Mouse (Mus musculus) forebrain, embryonic 15.5 days (tissue): ENCODE results near the gene Snap91. TPM values are rescaled to one million over a fixed set of nuclear protein-coding genes. Genes with fewer than 3 reads are reported as not detected.

ENCODE experiments used
- ATAC-seq: fragments of 200-750 bp; cut with Nextera tagmentation; replicated peaks from 2 replicates; pipeline ENCODE4 v1.8.0; 2017; ENCODE audit warnings: mild to moderate bottlenecking, moderate TSS enrichment, moderate library complexity
- H3K27ac ChIP-seq: fragments of 300-500 bp; sonication (generic); replicated peaks from 2 replicates; pipeline ENCODE4 v1.5.1; 2015; ENCODE audit warnings: mild to moderate bottlenecking, inconsistent platforms
- H3K27me3 ChIP-seq: fragments of 300-500 bp; sonication (generic); 2 replicates; pipeline ENCODE4 v1.6.1; 2015; ENCODE audit warnings: inconsistent platforms
- H3K36me3 ChIP-seq: fragments of 300-500 bp; sonication (generic); 2 replicates; pipeline ENCODE4 v1.6.1; 2015; ENCODE audit warnings: mild to moderate bottlenecking, inconsistent platforms
- H3K4me1 ChIP-seq: fragments of 300-500 bp; sonication (generic); 2 replicates; pipeline ENCODE4 v1.6.1; 2015; ENCODE audit warnings: inconsistent platforms
- H3K4me2 ChIP-seq: fragments of 300-500 bp; sonication (generic); replicated peaks from 2 replicates; pipeline ENCODE4 v1.6.1; 2015; ENCODE audit warnings: mild to moderate bottlenecking, inconsistent platforms
- H3K4me3 ChIP-seq: fragments of 300-500 bp; sonication (generic); 2 replicates; pipeline ENCODE4 v1.5.1; 2015; ENCODE audit warnings: mild to moderate bottlenecking, inconsistent platforms
- H3K9ac ChIP-seq: fragments of 300-500 bp; sonication (generic); replicated peaks from 2 replicates; pipeline ENCODE4 v1.6.1; 2015; ENCODE audit warnings: mild to moderate bottlenecking, inconsistent platforms
- H3K9me3 ChIP-seq: fragments of 300-500 bp; sonication (generic); 2 replicates; pipeline ENCODE4 v1.6.1; 2016; ENCODE audit warnings: inconsistent platforms
- WGBS: fragments of 180-500 bp; shearing (Covaris S2); methylation state at CpG from one replicate; pipeline ENCODE4 v1.1.7; 2015; ENCODE audit warnings: mixed read lengths; 5-methylcytosine and 5-hydroxymethylcytosine counted together
- polyA plus RNA-seq: library from polyadenylated mRNA; unstranded; fragments of >200 nt; fragmentation: Nextera tagmentation; extraction: Ambion mirVana; gene quantifications from 2 replicates; pipeline ENCODE4 v1.2.1, GENCODE M21; 2015

Snap91 gene
- polyA plus RNA-seq, 1 experiment from 2014 or later = 98.4 TPM

- no peaks in the 10 kb centered on the region for H3K27me3 ChIP-seq
- H3K4me1 ChIP-seq = peaks cover 3% of the 10 kb centered on the region
- no peak for ATAC-seq
- no peaks in the 10 kb centered on the region for H3K9me3 ChIP-seq
- H3K4me3 ChIP-seq = no peak overlapping the region
- no peak overlapping the region for H3K4me2 ChIP-seq
- H3K36me3 ChIP-seq = no peaks in the 10 kb centered on the region
- H3K27ac ChIP-seq = no peak overlapping the region
- WGBS = 91% methylated on average over 1 of the region's 1 CpGs
- H3K9ac ChIP-seq = no peak overlapping the region
Measured at GRCm38 (mm10) chr9:86738067-86738466, 142.4 kb downstream of the Snap91 start.

- no peaks in the 10 kb centered on the region for H3K9me3 ChIP-seq
- WGBS = 96% methylated on average over 4 of the region's 4 CpGs
- ATAC-seq = no peak
- no peak overlapping the region for H3K27ac ChIP-seq
- H3K4me2 ChIP-seq = no peak overlapping the region
- no peak overlapping the region for H3K4me3 ChIP-seq
- no peaks in the 10 kb centered on the region for H3K27me3 ChIP-seq
- no peaks in the 10 kb centered on the region for H3K4me1 ChIP-seq
- no peaks in the 10 kb centered on the region for H3K36me3 ChIP-seq
- no peak overlapping the region for H3K9ac ChIP-seq
Measured at GRCm38 (mm10) chr9:86736991-86737390, 143.5 kb downstream of the Snap91 start.

GRCm38 (mm10) chr9:86734795-86735194 lies 145.7 kb downstream of the Snap91 start:
- Histone ChIP-seq H3K36me3 (no peaks in the 10 kb centered on the region), H3K9ac (no peak overlapping the region), H3K27ac (no peak overlapping the region), H3K27me3 (no peaks in the 10 kb centered on the region), H3K4me2 (no peak overlapping the region), H3K9me3 (no peaks in the 10 kb centered on the region), H3K4me1 (no peaks in the 10 kb centered on the region), H3K4me3 (no peak overlapping the region)
- 83% methylated on average over 9 of the region's 9 CpGs for WGBS
- ATAC-seq = no peak

DNA sequence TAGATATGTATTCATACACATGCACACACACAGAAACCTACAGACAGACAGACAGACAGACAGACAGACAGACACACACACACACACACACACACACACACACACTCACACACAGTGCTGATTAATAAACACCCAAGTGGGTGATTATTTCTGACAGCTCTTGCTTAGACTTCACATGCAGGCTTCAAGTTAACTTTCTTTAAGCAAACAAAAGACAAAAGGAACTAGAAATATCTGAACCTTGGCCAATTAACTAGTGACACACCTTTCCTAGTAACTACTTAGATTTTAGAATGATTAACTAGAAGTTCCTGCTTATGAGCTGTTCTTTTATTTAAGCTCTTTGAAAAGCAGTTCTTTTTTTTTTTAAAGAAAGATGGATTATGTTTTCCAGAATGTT lies 146.1 kb downstream of the Snap91 start:
- H3K36me3 ChIP-seq = no peaks in the 10 kb centered on the region
- no peak overlapping the region for H3K4me2 ChIP-seq
- H3K27ac ChIP-seq = no peak overlapping the region
- no peak overlapping the region for H3K9ac ChIP-seq
- no peaks in the 10 kb centered on the region for H3K27me3 ChIP-seq
- no peak overlapping the region for H3K4me3 ChIP-seq
- H3K9me3 ChIP-seq = no peaks in the 10 kb centered on the region
- no peak for ATAC-seq
- H3K4me1 ChIP-seq = no peaks in the 10 kb centered on the region

DNA sequence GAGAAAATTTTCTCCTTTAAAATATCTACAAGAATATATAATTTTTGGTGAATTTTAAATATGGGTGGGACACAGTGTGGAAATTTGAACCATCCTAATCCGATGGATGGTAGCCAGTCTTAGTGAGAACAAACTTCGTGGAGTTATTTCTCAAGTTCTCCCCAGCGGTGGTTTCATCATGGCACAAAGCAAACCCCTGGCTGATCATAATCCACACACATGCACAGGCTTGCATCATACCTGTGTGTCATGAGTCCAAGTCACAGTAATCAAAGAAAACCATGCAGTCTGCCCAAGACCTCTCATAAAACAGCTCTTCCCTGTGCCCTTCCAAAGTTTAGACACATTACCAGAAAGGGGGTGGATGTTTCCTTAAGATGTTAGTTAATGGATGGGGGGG lies 150.6 kb downstream of the Snap91 start:
- Histone ChIP-seq H3K4me1 (peaks cover 11% of the 10 kb centered on the region), H3K4me3 (no peak overlapping the region), H3K36me3 (no peaks in the 10 kb centered on the region), H3K27ac (no peak overlapping the region), H3K9ac (no peak overlapping the region), H3K4me2 (no peak overlapping the region), H3K9me3 (no peaks in the 10 kb centered on the region), H3K27me3 (no peaks in the 10 kb centered on the region)
- WGBS = 92% methylated on average over 3 of the region's 3 CpGs
- ATAC-seq = no peak

- Histone ChIP-seq H3K4me1 (peaks cover 11% of the 10 kb centered on the region), H3K4me3 (no peak overlapping the region), H3K27me3 (no peaks in the 10 kb centered on the region), H3K9ac (no peak overlapping the region), H3K4me2 (no peak overlapping the region), H3K9me3 (no peaks in the 10 kb centered on the region), H3K27ac (no peak overlapping the region), H3K36me3 (no peaks in the 10 kb centered on the region)
- 59% methylated on average over 1 of the region's 1 CpGs for WGBS
- no peak for ATAC-seq
Measured at GRCm38 (mm10) chr9:86729084-86729483, 151.4 kb downstream of the Snap91 start.

GRCm38 (mm10) chr9:86728214-86728814 lies 152.1 kb downstream of the Snap91 start:
- no peak overlapping the region for H3K4me3 ChIP-seq
- WGBS = 63% methylated on average over 10 of the region's 10 CpGs
- H3K4me2 ChIP-seq = no peak overlapping the region
- no peaks in the 10 kb centered on the region for H3K36me3 ChIP-seq
- H3K9me3 ChIP-seq = no peaks in the 10 kb centered on the region
- H3K4me1 ChIP-seq = peaks cover 11% of the 10 kb centered on the region
- ATAC-seq = no peak
- H3K27me3 ChIP-seq = no peaks in the 10 kb centered on the region
- H3K27ac ChIP-seq = no peak overlapping the region
- no peak overlapping the region for H3K9ac ChIP-seq

GRCm38 (mm10) chr9:86726381-86726720 lies 154.1 kb downstream of the Snap91 start:
- Histone ChIP-seq H3K27me3 (no peaks in the 10 kb centered on the region), H3K9me3 (no peaks in the 10 kb centered on the region), H3K4me1 (peaks cover 11% of the 10 kb centered on the region), H3K4me2 (no peak overlapping the region), H3K36me3 (no peaks in the 10 kb centered on the region), H3K9ac (no peak overlapping the region), H3K4me3 (no peak overlapping the region), H3K27ac (peak overlapping the region; percentile 73)
- ATAC-seq = peak; percentile 63
- 61% methylated on average over 5 of the region's 5 CpGs for WGBS

GRCm38 (mm10) chr9:86725604-86726380 lies 154.7 kb downstream of the Snap91 start:
- Histone ChIP-seq H3K4me2 (no peak overlapping the region; the same call in 1 of the 2 replicates), H3K9ac (no peak overlapping the region), H3K4me1 (peaks cover 11% of the 10 kb centered on the region), H3K36me3 (no peaks in the 10 kb centered on the region), H3K27ac (peak overlapping the region; percentile 73), H3K4me3 (no peak overlapping the region), H3K27me3 (no peaks in the 10 kb centered on the region), H3K9me3 (no peaks in the 10 kb centered on the region)
- 10% methylated on average over 7 of the region's 7 CpGs for WGBS
- ATAC-seq = peak; percentile 91

DNA sequence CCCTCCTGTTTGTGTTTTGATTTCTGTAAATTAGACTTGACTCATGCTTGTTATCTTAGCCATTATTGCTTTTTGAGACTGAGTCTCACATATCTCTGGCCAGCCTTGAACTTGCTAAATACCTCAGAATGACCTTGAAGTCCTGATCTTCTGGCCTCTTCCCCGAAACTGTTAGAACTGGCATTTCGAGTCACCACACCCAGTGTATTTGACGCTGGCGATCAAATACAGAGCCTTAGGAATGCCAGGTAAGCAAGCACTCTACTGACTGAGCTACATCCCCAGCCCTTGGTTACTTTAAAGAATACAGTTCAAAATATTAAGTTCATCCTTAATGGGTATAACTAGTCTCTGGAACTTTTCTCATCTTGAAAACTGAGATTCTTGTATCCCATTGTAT lies 155.4 kb downstream of the Snap91 start:
- H3K9ac ChIP-seq = no peak overlapping the region
- H3K4me1 ChIP-seq = peaks cover 11% of the 10 kb centered on the region
- no peak for ATAC-seq
- H3K27me3 ChIP-seq = no peaks in the 10 kb centered on the region
- H3K9me3 ChIP-seq = no peaks in the 10 kb centered on the region
- 92% methylated on average over 4 of the region's 4 CpGs for WGBS
- peak overlapping the region; percentile 73 for H3K27ac ChIP-seq
- no peak overlapping the region for H3K4me3 ChIP-seq
- H3K4me2 ChIP-seq = no peak overlapping the region
- H3K36me3 ChIP-seq = no peaks in the 10 kb centered on the region

GRCm38 (mm10) chr9:86720794-86721193 lies 159.7 kb downstream of the Snap91 start:
- ATAC-seq = no peak
- Histone ChIP-seq H3K4me3 (no peak overlapping the region), H3K4me2 (no peak overlapping the region), H3K27me3 (no peaks in the 10 kb centered on the region), H3K9ac (no peak overlapping the region), H3K9me3 (no peaks in the 10 kb centered on the region), H3K36me3 (no peaks in the 10 kb centered on the region), H3K4me1 (peaks cover 4% of the 10 kb centered on the region), H3K27ac (no peak overlapping the region)
- WGBS = 81% methylated on average over 2 of the region's 2 CpGs

DNA sequence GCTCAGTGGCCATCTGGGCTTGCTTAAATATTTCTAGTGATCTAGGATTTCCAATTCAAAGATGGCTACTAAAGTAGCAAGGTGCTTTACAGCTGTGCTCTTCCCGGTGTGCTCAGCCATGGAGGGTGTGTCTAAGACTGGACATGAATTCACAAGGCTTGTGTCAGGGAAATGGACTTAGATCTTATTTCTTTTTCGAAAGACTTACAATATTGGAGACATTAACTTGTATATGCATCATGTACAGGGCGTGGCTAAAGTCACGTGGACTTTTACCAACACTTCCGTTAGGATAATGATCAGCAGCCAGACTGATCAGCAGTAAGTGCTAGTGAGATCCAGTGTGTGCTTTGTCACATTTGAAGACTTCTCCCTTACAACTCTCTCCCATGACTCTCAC lies 160.2 kb downstream of the Snap91 start:
- H3K27me3 ChIP-seq = no peaks in the 10 kb centered on the region
- H3K36me3 ChIP-seq = no peaks in the 10 kb centered on the region
- H3K4me1 ChIP-seq = no peaks in the 10 kb centered on the region
- no peak overlapping the region for H3K4me2 ChIP-seq
- H3K27ac ChIP-seq = no peak overlapping the region
- no peaks in the 10 kb centered on the region for H3K9me3 ChIP-seq
- H3K4me3 ChIP-seq = no peak overlapping the region
- 94% methylated on average over 5 of the region's 5 CpGs for WGBS
- no peak for ATAC-seq
- H3K9ac ChIP-seq = no peak overlapping the region

- ATAC-seq = no peak
- no peak overlapping the region for H3K4me2 ChIP-seq
- WGBS = 77% methylated on average over 5 of the region's 5 CpGs
Measured at GRCm38 (mm10) chr9:86717119-86717518, 163.3 kb downstream of the Snap91 start.

More at GRCm38 (mm10) chr9:86717119-86717518, 163.3 kb downstream of the Snap91 start:
- Histone ChIP-seq H3K4me3 (no peak overlapping the region), H3K27ac (no peak overlapping the region), H3K27me3 (no peaks in the 10 kb centered on the region), H3K36me3 (no peaks in the 10 kb centered on the region), H3K9me3 (no peaks in the 10 kb centered on the region), H3K4me1 (no peaks in the 10 kb centered on the region), H3K9ac (no peak overlapping the region)
